Mouse (Mus musculus) CH12.LX (cell line): Measurements from ENCODE around the gene Nek5. TPM values are rescaled to one million over a fixed set of nuclear protein-coding genes. Genes with fewer than 3 reads are reported as not detected.

Experiments
- DNase-seq: peaks from one replicate; pipeline ENCODE4 v3.0.0-alpha.2; 2013; ENCODE audit errors: extremely low read depth
- H3K27ac ChIP-seq: 2 replicates; pipeline ENCODE4 v1.5.1; 2012; ENCODE audit warnings: low read depth, mild to moderate bottlenecking, control low read depth, moderate library complexity; ENCODE audit not compliant: insufficient read depth
- H3K27me3 ChIP-seq: replicated peaks from 2 replicates; pipeline ENCODE3; 2012; ENCODE audit warnings: inconsistent platforms
- H3K36me3 ChIP-seq, 2 experiments: replicated peaks in 1 of 2; 2 replicates each; pipeline versions ENCODE3 to v1.6.1; 2012; ENCODE audit warnings: inconsistent platforms in 1 of 2, low read length in 1 of 2, mild to moderate bottlenecking in 1 of 2, mixed read lengths in 1 of 2, moderate library complexity in 1 of 2; ENCODE audit not compliant: control insufficient read depth in 1 of 2, insufficient read depth in 1 of 2
- H3K4me1 ChIP-seq, 2 experiments: 2 replicates each; pipeline ENCODE4 v1.6.1; 2012; ENCODE audit warnings: inconsistent platforms in 1 of 2, moderate library complexity in 1 of 2; ENCODE audit not compliant: insufficient read depth in 2 of 2, control insufficient read depth in 1 of 2
- H3K4me2 ChIP-seq: 2 replicates; pipeline ENCODE4 v1.6.1; 2012; ENCODE audit warnings: low read depth, mild to moderate bottlenecking, control low read depth; ENCODE audit not compliant: poor library complexity, insufficient read depth, severe bottlenecking
- H3K4me3 ChIP-seq, 3 experiments: fragments of 150-350 bp in 1 of 3; sonication (generic) in 1 of 3; replicated peaks in 1 of 3; 2 replicates each; pipeline versions ENCODE3 to v1.5.1; 2011 to 2012; ENCODE audit warnings: low read depth in 2 of 3, low read length in 2 of 3, mild to moderate bottlenecking in 2 of 3, moderate library complexity in 2 of 3, control low read depth in 1 of 3, improper control_type of control experiment in 1 of 3, inconsistent platforms in 1 of 3, mixed read lengths in 1 of 3; ENCODE audit not compliant: poor library complexity in 1 of 3
- H3K79me2 ChIP-seq: replicated peaks from 2 replicates; pipeline ENCODE4 v1.6.1; 2012; ENCODE audit warnings: mild to moderate bottlenecking, moderate library complexity; ENCODE audit not compliant: control insufficient read depth, poor library complexity, insufficient read depth, severe bottlenecking; ENCODE audit errors: extremely low read depth
- H3K9ac ChIP-seq: 2 replicates; pipeline ENCODE4 v1.6.1; 2012; ENCODE audit warnings: low read depth, mild to moderate bottlenecking, control low read depth, moderate library complexity; ENCODE audit not compliant: insufficient read depth
- H3K9me3 ChIP-seq: replicated peaks from 2 replicates; pipeline ENCODE3; 2012; ENCODE audit warnings: low read length, inconsistent platforms, mixed read lengths
- CHD1 ChIP-seq: IDR thresholded peaks from 2 replicates; pipeline ENCODE4 v1.6.1; 2012; ENCODE audit warnings: low read depth, low read length, improper control_type of control experiment, inconsistent platforms
- CTCF ChIP-seq, 2 experiments: IDR thresholded peaks in 1 of 2; conservative IDR thresholded peaks in 1 of 2; 2 replicates each; pipeline ENCODE4 v1.5.1; 2011 to 2012; ENCODE audit warnings: low read depth in 2 of 2, low read length in 2 of 2, improper control_type of control experiment in 1 of 2, inconsistent platforms in 1 of 2, mild to moderate bottlenecking in 1 of 2, moderate library complexity in 1 of 2
- ELF1 ChIP-seq: IDR thresholded peaks from 2 replicates; pipeline ENCODE4 v1.6.1; 2014; ENCODE audit warnings: low read depth, mild to moderate bottlenecking, inconsistent platforms, low read length, improper control_type of control experiment
- ETS1 ChIP-seq: conservative IDR thresholded peaks from 2 replicates; pipeline ENCODE4 v1.6.1; 2012; ENCODE audit warnings: low read depth, mild to moderate bottlenecking, inconsistent platforms, low read length, improper control_type of control experiment, moderate library complexity
- IRF4 ChIP-seq: IDR thresholded peaks from 2 replicates; pipeline ENCODE4 v1.6.1; 2014; ENCODE audit warnings: low read depth, mild to moderate bottlenecking, inconsistent platforms, low read length, improper control_type of control experiment
- JUND ChIP-seq: conservative IDR thresholded peaks from 2 replicates; pipeline ENCODE4 v1.6.1; 2011; ENCODE audit warnings: low read depth, low read length, improper control_type of control experiment
- KAT2A ChIP-seq: IDR thresholded peaks from 2 replicates; pipeline ENCODE4 v1.6.1; 2012; ENCODE audit warnings: low read length, improper control_type of control experiment, inconsistent platforms; ENCODE audit not compliant: insufficient replicate concordance
- MAFK ChIP-seq: IDR thresholded peaks from 2 replicates; pipeline ENCODE4 v1.6.1; 2011; ENCODE audit warnings: low read length, improper control_type of control experiment; ENCODE audit not compliant: insufficient replicate concordance
- MAZ ChIP-seq: IDR thresholded peaks from 2 replicates; pipeline ENCODE4 v1.6.1; 2012; ENCODE audit warnings: low read depth, mild to moderate bottlenecking, inconsistent platforms, low read length, improper control_type of control experiment, moderate library complexity
- MXI1 ChIP-seq: IDR thresholded peaks from 2 replicates; pipeline ENCODE4 v1.6.1; 2011; ENCODE audit warnings: mild to moderate bottlenecking, low read depth, low read length, improper control_type of control experiment
- NELFE ChIP-seq: IDR thresholded peaks from 2 replicates; pipeline ENCODE4 v1.6.1; 2011; ENCODE audit warnings: low read depth, low read length, improper control_type of control experiment
- NRF1 ChIP-seq: IDR thresholded peaks from 2 replicates; pipeline ENCODE4 v1.6.1; 2014; ENCODE audit warnings: low read depth, mild to moderate bottlenecking, inconsistent platforms, low read length, improper control_type of control experiment, moderate library complexity
- PAX5 ChIP-seq: IDR thresholded peaks from 2 replicates; pipeline ENCODE4 v1.6.1; 2012; ENCODE audit warnings: low read length, inconsistent platforms, mixed read lengths
- POLR2A ChIP-seq: IDR thresholded peaks from 2 replicates; pipeline ENCODE4 v1.6.1; 2011; ENCODE audit warnings: low read depth, mild to moderate bottlenecking, improper control_type of control experiment, low read length
- POLR2AphosphoS2 ChIP-seq: IDR thresholded peaks from 2 replicates; pipeline ENCODE4 v1.6.1; 2011; ENCODE audit warnings: low read depth, low read length, improper control_type of control experiment
- RCOR1 ChIP-seq: conservative IDR thresholded peaks from 2 replicates; pipeline ENCODE4 v1.6.1; 2012; ENCODE audit warnings: low read depth, mild to moderate bottlenecking, inconsistent platforms, low read length, improper control_type of control experiment
- SMC3 ChIP-seq: IDR thresholded peaks from 2 replicates; pipeline ENCODE4 v1.6.1; 2011; ENCODE audit warnings: low read depth, low read length, improper control_type of control experiment
- TCF12 ChIP-seq: IDR thresholded peaks from 2 replicates; pipeline ENCODE4 v1.6.1; 2014; ENCODE audit warnings: low read depth, mild to moderate bottlenecking, inconsistent platforms, low read length, improper control_type of control experiment
- USF1 ChIP-seq: IDR thresholded peaks from 2 replicates; pipeline ENCODE4 v1.6.1; 2014; ENCODE audit warnings: low read depth, mild to moderate bottlenecking, inconsistent platforms, low read length, improper control_type of control experiment
- ZC3H11A ChIP-seq: IDR thresholded peaks from 2 replicates; pipeline ENCODE4 v1.6.1; 2012; ENCODE audit warnings: low read depth, mild to moderate bottlenecking, inconsistent platforms, low read length, improper control_type of control experiment
- ZMIZ1 ChIP-seq: IDR thresholded peaks from 2 replicates; pipeline ENCODE4 v1.6.1; 2012; ENCODE audit warnings: low read depth, mild to moderate bottlenecking, inconsistent platforms, low read length, improper control_type of control experiment
- dilution Hi-C: fragments of 300-500 bp; cut with MboI; formaldehyde crosslinking; loops from 2 replicates; pipeline ENCODE4 v1.14.3; 2020; ENCODE audit warnings: low sequenced_read_pairs; ENCODE audit not compliant: extremely low pct_unique_long_range_greater_than_20kb, extremely low pct_ligation_motif_present
- in situ Hi-C: fragments of 300-500 bp; cut with MboI; formaldehyde crosslinking; loops from 3 replicates; pipeline ENCODE4 v1.14.3; 2019; ENCODE audit warnings: low sequenced_read_pairs, low pct_ligation_motif_present, low pct_unique_long_range_greater_than_20kb, mixed read lengths
- polyA plus RNA-seq: library from polyadenylated mRNA; unstranded; fragments of >175 nt; gene quantifications from 2 replicates; pipeline ENCODE4 v1.2.1, GENCODE M21; 2012; ENCODE audit warnings: low read depth; ENCODE audit not compliant: insufficient read length
- total RNA-seq, 2 experiments: library from RNA; depleted of rRNA; stranded (reverse); fragments of 300-350 nt in 1 of 2; fragments of >200 nt in 1 of 2; gene quantifications; 2 replicates each; pipeline ENCODE4 v1.2.3; 2012 to 2014

Nek5 gene
- total and polyA plus RNA-seq, 3 experiments = not detected

DNA sequence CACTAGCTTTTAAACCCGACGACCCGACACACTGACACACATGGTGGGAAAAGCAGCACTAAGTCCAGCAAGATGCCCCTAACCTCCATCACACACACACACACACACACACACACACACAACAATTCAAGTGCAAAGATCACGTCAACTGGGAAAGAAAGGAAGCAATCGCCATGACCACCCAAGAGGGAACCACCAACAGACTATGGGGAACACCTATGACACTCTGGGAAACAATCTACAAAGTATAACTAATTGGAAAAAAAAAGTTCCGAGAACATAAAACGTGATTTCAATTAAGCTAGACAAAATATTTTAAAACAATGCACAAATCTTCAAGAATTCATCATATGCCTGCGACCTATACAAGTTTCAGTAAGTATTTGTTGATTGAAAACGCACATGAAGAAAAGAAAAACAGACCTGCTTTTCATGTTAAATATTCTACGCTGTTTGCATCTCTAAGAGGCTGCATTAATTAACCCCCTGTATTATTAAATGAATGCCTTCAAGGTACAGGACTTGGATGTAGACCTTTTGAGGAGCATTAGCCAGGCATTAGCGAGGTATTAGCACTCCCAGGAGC, 65.6 kb downstream of the Nek5 start:
- Histone ChIP-seq H3K4me1 (peaks cover 3 to 19% of the 10 kb centered on the region in 2 experiments), H3K27ac (no peak overlapping the region), H3K9ac (0 out of 2 replicates have a peak overlapping the region, but pooled peaks have one; percentile 34), H3K79me2 (peaks cover 8% of the 10 kb centered on the region; the same call in 1 of the 2 replicates), H3K36me3 (peaks cover 0 to 21% of the 10 kb centered on the region in 2 experiments), H3K9me3 (no peaks in the 10 kb centered on the region), H3K4me2 (peak overlapping the region; percentile 80), H3K27me3 (peaks cover 54% of the 10 kb centered on the region), H3K4me3 (no peak overlapping the region)
- no peak for DNase-seq
- dilution Hi-C loops (no loop called here), in situ Hi-C loops (no loop called here)
- TF ChIP-seq POLR2A (no peak), IRF4 (no peak), JUND (no peak), ELF1 (no peak), MXI1 (no peak), ZC3H11A (no peak)

DNA sequence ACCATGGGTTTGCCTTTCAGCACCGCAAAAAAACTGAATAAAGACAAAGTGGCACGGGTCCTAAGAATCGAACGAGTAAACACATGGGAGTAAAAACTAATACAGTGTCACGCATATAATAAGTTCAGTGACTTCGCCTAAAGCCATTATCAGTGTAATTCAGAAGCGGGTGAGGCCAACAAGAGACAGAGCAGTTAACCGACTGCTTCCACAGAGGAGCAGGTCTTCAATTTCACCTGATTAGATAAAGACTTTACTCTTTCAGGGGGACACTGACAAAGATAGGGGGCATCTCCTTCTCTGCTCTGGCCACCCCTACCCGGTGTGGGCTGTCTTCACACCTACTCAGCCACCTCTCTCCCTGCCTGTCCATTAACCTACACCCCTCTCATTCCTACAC, 66.5 kb downstream of the Nek5 start:
- H3K27me3 ChIP-seq = peaks cover 60% of the 10 kb centered on the region
- in situ Hi-C loops = no loop called here
- H3K4me2 ChIP-seq = no peak overlapping the region
- dilution Hi-C loops = no loop called here
- peaks cover 0 to 14% of the 10 kb centered on the region in 2 experiments for H3K36me3 ChIP-seq
- no peak for DNase-seq
- TF ChIP-seq MAZ = no peak
- TF ChIP-seq POLR2A = no peak
- TF ChIP-seq ELF1 = no peak
- no peak for TF ChIP-seq NRF1
- no peak for TF ChIP-seq ZMIZ1
- TF ChIP-seq CTCF (conservative IDR thresholded peaks at IDR 0.05 in 1 of 2, IDR thresholded peaks at IDR 0.05 in 1 of 2; ENCODE audit: low read depth in 2 of 2, low read length in 2 of 2) = no peak
- no peak for TF ChIP-seq TCF12
- no peak for TF ChIP-seq CHD1
- no peak for TF ChIP-seq SMC3
- TF ChIP-seq RCOR1 = no peak
- TF ChIP-seq POLR2AphosphoS2 = no peak
- TF ChIP-seq ETS1 = no peak
- no peak for TF ChIP-seq NELFE
- TF ChIP-seq MAFK = no peak
- no peak for TF ChIP-seq PAX5
- no peak for TF ChIP-seq KAT2A
- no peak for TF ChIP-seq USF1
- no peak overlapping the region for H3K9ac ChIP-seq
- no peak overlapping the region for H3K4me3 ChIP-seq
- H3K79me2 ChIP-seq = peaks cover 8% of the 10 kb centered on the region; the same call in 1 of the 2 replicates
- H3K9me3 ChIP-seq = no peaks in the 10 kb centered on the region
- H3K4me1 ChIP-seq = peaks cover 3 to 19% of the 10 kb centered on the region in 2 experiments
- no peak overlapping the region for H3K27ac ChIP-seq
